Mouse (Mus musculus) liver, embryonic 15.5 days (tissue): Measurements from ENCODE around the gene Fbxl14. TPM values are rescaled to one million over a fixed set of nuclear protein-coding genes. Genes with fewer than 3 reads are reported as not detected.

Experiments used
- ATAC-seq: fragments of 200-750 bp; cut with Nextera tagmentation; 2 replicates; pipeline ENCODE4 v1.8.0; 2017; ENCODE audit warnings: moderate number of reproducible peaks, mild to moderate bottlenecking, moderate library complexity; ENCODE audit not compliant: insufficient read depth
- H3K27ac ChIP-seq: fragments of 300-500 bp; sonication (generic); replicated peaks from 2 replicates; pipeline ENCODE4 v1.5.1; 2015; ENCODE audit warnings: mild to moderate bottlenecking, inconsistent platforms
- H3K27me3 ChIP-seq: fragments of 300-500 bp; sonication (generic); 2 replicates; pipeline ENCODE4 v1.6.1; 2015; ENCODE audit warnings: mild to moderate bottlenecking, inconsistent platforms
- H3K36me3 ChIP-seq: fragments of 300-500 bp; sonication (generic); replicated peaks from 2 replicates; pipeline ENCODE4 v1.6.1; 2015; ENCODE audit warnings: moderate library complexity, mild to moderate bottlenecking, inconsistent platforms
- H3K4me1 ChIP-seq: fragments of 300-500 bp; sonication (generic); replicated peaks from 2 replicates; pipeline ENCODE4 v1.6.1; 2015; ENCODE audit warnings: inconsistent platforms
- H3K4me2 ChIP-seq: fragments of 300-500 bp; sonication (generic); 2 replicates; pipeline ENCODE4 v1.6.1; 2015; ENCODE audit warnings: moderate library complexity, mild to moderate bottlenecking, inconsistent platforms
- H3K4me3 ChIP-seq: fragments of 300-500 bp; sonication (generic); replicated peaks from 2 replicates; pipeline ENCODE4 v1.5.1; 2015; ENCODE audit warnings: mild to moderate bottlenecking, inconsistent platforms
- H3K9ac ChIP-seq: fragments of 300-500 bp; sonication (generic); 2 replicates; pipeline ENCODE4 v1.6.1; 2015; ENCODE audit warnings: moderate library complexity, mild to moderate bottlenecking, inconsistent platforms
- H3K9me3 ChIP-seq: fragments of 300-500 bp; sonication (generic); replicated peaks from 2 replicates; pipeline ENCODE4 v1.6.1; 2016; ENCODE audit warnings: inconsistent platforms
- WGBS: fragments of 180-500 bp; shearing (Covaris S2); methylation state at CpG from one replicate; pipeline ENCODE4 v1.1.7; 2015; ENCODE audit warnings: mixed read lengths; ENCODE audit not compliant: insufficient replicate concordance; 5-methylcytosine and 5-hydroxymethylcytosine counted together
- polyA plus RNA-seq: library from polyadenylated mRNA; unstranded; fragments of >200 nt; fragmentation: Nextera tagmentation; extraction: Ambion mirVana; gene quantifications from 2 replicates; pipeline ENCODE4 v1.2.1, GENCODE M21; 2015

The Fbxl14 gene
- polyA plus RNA-seq, 1 experiment from 2014 or later: 2.1 TPM

GRCm38 (mm10) chr6:119449060-119449499 is 30.4 kb upstream of the Fbxl14 start:
- no peak for ATAC-seq

GRCm38 (mm10) chr6:119450965-119451943 is 28.2 kb upstream of the Fbxl14 start:
- 0 out of 2 replicates have a peak overlapping the region, but pooled peaks have one; percentile 8 for H3K4me3 ChIP-seq
- H3K4me2 ChIP-seq: peak overlapping the region; percentile 24; the same call in 1 of the 2 replicates
- H3K27me3 ChIP-seq: peaks cover 76% of the 10 kb centered on the region
- 9% methylated on average over 14 of the region's 14 CpGs for WGBS
- no peak overlapping the region for H3K27ac ChIP-seq
- no peaks in the 10 kb centered on the region for H3K9me3 ChIP-seq
- no peak overlapping the region for H3K9ac ChIP-seq
- no peaks in the 10 kb centered on the region for H3K36me3 ChIP-seq
- H3K4me1 ChIP-seq: peaks cover 3% of the 10 kb centered on the region
- no peak for ATAC-seq

More at GRCm38 (mm10) chr6:119449060-119449499, 30.4 kb upstream of the Fbxl14 start:
- H3K9me3 ChIP-seq: no peaks in the 10 kb centered on the region
- peak overlapping the region; percentile 13; the same call in 1 of the 2 replicates for H3K4me3 ChIP-seq
- 5% methylated on average over 23 of the region's 23 CpGs for WGBS
- no peak overlapping the region for H3K9ac ChIP-seq
- H3K36me3 ChIP-seq: no peaks in the 10 kb centered on the region
- H3K27me3 ChIP-seq: peaks cover 88% of the 10 kb centered on the region
- H3K27ac ChIP-seq: no peak overlapping the region
- peaks cover 3% of the 10 kb centered on the region for H3K4me1 ChIP-seq
- peak overlapping the region; percentile 59 for H3K4me2 ChIP-seq

DNA sequence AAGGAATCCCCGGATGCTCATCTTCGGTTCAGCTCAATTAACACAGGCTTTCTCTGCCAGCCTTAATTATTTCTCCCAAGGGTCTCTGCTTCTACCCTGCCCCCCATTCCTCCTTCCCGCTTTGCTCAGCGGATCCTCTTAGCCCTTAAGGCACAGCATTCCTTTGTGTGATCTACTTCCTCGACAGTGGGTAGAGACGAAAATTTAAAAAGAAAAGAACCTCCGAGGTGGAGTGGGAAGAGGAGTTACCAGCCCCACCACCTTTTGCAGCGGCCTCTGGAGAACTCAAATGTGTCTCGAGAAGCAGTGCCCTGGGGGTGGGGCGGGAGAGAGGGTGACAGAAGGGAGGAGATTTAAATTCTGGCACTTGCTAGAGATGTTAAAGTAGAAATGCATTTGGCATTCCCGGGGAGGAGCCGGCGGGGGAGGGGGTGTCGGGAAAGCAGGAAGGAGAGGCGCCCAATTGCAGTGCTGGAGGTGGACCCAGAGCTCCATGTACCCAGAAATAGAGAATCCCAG is 27.4 kb upstream of the Fbxl14 start:
- Histone ChIP-seq H3K4me3 (0 out of 2 replicates have a peak overlapping the region, but pooled peaks have one; percentile 8), H3K9ac (no peak overlapping the region), H3K27ac (no peak overlapping the region), H3K9me3 (no peaks in the 10 kb centered on the region), H3K36me3 (no peaks in the 10 kb centered on the region), H3K4me1 (peaks cover 3% of the 10 kb centered on the region), H3K4me2 (peak overlapping the region; percentile 24), H3K27me3 (peaks cover 69% of the 10 kb centered on the region)
- ATAC-seq: no peak
- WGBS: 3% methylated on average over 15 of the region's 15 CpGs

GRCm38 (mm10) chr6:119458166-119458565 is 21.3 kb upstream of the Fbxl14 start:
- Histone ChIP-seq H3K27ac (no peak overlapping the region), H3K9ac (no peak overlapping the region), H3K27me3 (peaks cover 10% of the 10 kb centered on the region), H3K9me3 (no peaks in the 10 kb centered on the region), H3K4me3 (no peak overlapping the region), H3K4me2 (no peak overlapping the region), H3K36me3 (no peaks in the 10 kb centered on the region), H3K4me1 (no peaks in the 10 kb centered on the region)
- no peak for ATAC-seq
- 56% methylated on average over 8 of the region's 8 CpGs for WGBS

- Histone ChIP-seq H3K9me3 (no peaks in the 10 kb centered on the region), H3K36me3 (no peaks in the 10 kb centered on the region), H3K27ac (no peak overlapping the region), H3K4me1 (no peaks in the 10 kb centered on the region), H3K27me3 (peaks cover 5% of the 10 kb centered on the region; the same call in 1 of the 2 replicates), H3K4me3 (no peak overlapping the region), H3K9ac (no peak overlapping the region), H3K4me2 (no peak overlapping the region)
- ATAC-seq: no peak
- WGBS: 52% methylated on average over 4 of the region's 4 CpGs
Measured at GRCm38 (mm10) chr6:119459041-119459440, 20.4 kb upstream of the Fbxl14 start.

- H3K36me3 ChIP-seq: no peaks in the 10 kb centered on the region
- H3K27me3 ChIP-seq: no peaks in the 10 kb centered on the region
- H3K4me1 ChIP-seq: no peaks in the 10 kb centered on the region
- no peak for ATAC-seq
- H3K4me2 ChIP-seq: no peak overlapping the region
- H3K9ac ChIP-seq: no peak overlapping the region
- no peak overlapping the region for H3K4me3 ChIP-seq
- H3K27ac ChIP-seq: no peak overlapping the region
- 65% methylated on average over 5 of the region's 5 CpGs for WGBS
- H3K9me3 ChIP-seq: no peaks in the 10 kb centered on the region
Measured at GRCm38 (mm10) chr6:119460391-119460790, 19.1 kb upstream of the Fbxl14 start.

DNA sequence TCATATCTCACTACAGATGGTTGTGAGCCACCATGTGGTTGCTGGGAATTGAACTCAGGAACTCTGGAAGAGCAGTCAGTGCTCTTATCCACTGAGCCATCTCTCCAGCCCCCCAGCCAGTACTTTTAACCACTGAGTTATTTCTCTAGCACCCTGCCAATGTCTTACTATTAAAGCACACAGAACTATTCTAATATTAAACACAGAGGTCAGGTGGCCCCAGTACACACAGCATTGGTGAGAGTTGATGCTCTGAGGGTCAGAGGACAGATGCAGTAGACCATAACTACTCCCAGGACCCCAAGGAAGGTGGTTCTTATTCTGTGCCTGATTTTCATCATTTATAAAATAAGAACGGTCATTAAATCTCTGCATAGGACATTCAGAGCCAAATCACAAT is 13.3 kb upstream of the Fbxl14 start:
- H3K9me3 ChIP-seq: no peaks in the 10 kb centered on the region
- WGBS: 75% methylated on average over 1 of the region's 1 CpGs
- no peak for ATAC-seq
- peaks cover 6% of the 10 kb centered on the region; the same call in 1 of the 2 replicates for H3K4me1 ChIP-seq
- no peak overlapping the region for H3K4me3 ChIP-seq
- no peak overlapping the region for H3K4me2 ChIP-seq
- H3K36me3 ChIP-seq: no peaks in the 10 kb centered on the region
- no peak overlapping the region for H3K27ac ChIP-seq
- H3K27me3 ChIP-seq: 0 out of 2 replicates have a peak, but pooled peaks cover 2% of the 10 kb centered on the region
- no peak overlapping the region for H3K9ac ChIP-seq

DNA sequence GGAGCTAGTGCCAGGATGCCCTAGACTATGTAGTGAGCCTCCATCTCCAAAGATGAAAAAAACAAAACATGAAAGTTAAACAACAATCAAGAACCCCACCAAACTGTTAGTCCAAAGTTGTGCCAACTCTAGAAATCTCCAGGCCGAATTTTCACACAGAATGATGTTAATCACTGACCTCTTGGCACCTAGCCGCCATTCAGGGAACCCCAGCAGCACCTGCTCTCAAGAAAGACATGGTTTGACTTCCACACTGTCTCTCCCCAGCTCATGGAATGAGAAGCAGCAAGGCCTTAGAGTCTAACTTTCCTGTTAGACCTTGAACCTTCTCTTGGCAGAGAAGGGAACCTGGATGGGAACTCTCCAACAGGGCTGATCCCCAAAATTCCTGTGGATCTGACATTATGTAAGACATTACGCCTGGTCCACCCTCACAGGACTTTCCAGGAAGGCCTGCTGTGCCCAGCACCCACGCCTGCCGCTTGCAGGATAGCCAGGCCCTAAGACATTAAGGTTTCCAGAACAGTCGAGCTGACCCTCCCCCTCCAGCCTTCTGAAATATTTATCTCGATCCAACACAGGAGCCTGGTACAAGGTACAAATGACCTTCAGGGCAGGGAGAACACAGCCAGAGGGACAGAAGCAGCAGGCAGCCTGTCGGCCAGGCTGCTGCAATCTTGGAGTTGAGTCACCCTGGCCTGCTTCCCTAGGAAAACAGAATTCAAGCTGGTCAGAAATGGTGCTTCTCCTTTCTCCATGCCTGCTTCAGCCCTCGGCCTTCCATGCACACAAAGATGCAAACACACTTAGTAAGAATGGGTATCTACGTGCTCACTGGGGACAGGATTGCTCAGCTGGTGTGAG is 12.3 kb upstream of the Fbxl14 start:
- 0 out of 2 replicates have a peak, but pooled peaks have one; percentile 15 for ATAC-seq
- H3K36me3 ChIP-seq: no peaks in the 10 kb centered on the region
- H3K9me3 ChIP-seq: no peaks in the 10 kb centered on the region
- no peak overlapping the region for H3K27ac ChIP-seq
- WGBS: 38% methylated on average over 10 of the region's 10 CpGs
- H3K4me2 ChIP-seq: no peak overlapping the region
- H3K27me3 ChIP-seq: 0 out of 2 replicates have a peak, but pooled peaks cover 5% of the 10 kb centered on the region
- H3K4me3 ChIP-seq: no peak overlapping the region
- no peak overlapping the region for H3K9ac ChIP-seq
- H3K4me1 ChIP-seq: peaks cover 8% of the 10 kb centered on the region; the same call in 1 of the 2 replicates

- Histone ChIP-seq H3K27me3 (0 out of 2 replicates have a peak, but pooled peaks cover 5% of the 10 kb centered on the region), H3K27ac (no peak overlapping the region), H3K36me3 (no peaks in the 10 kb centered on the region), H3K4me2 (no peak overlapping the region), H3K9ac (no peak overlapping the region), H3K4me3 (no peak overlapping the region), H3K9me3 (no peaks in the 10 kb centered on the region), H3K4me1 (peaks cover 13% of the 10 kb centered on the region; the same call in 1 of the 2 replicates)
- no peak for ATAC-seq
- 43% methylated on average over 2 of the region's 2 CpGs for WGBS
Measured at GRCm38 (mm10) chr6:119467785-119468059, 11.7 kb upstream of the Fbxl14 start.

- WGBS: 60% methylated on average over 3 of the region's 3 CpGs
- H3K4me3 ChIP-seq: no peak overlapping the region
- no peaks in the 10 kb centered on the region for H3K36me3 ChIP-seq
- no peak overlapping the region for H3K27ac ChIP-seq
- H3K4me2 ChIP-seq: no peak overlapping the region
- 0 out of 2 replicates have a peak, but pooled peaks cover 5% of the 10 kb centered on the region for H3K27me3 ChIP-seq
- H3K9me3 ChIP-seq: no peaks in the 10 kb centered on the region
- peaks cover 26% of the 10 kb centered on the region for H3K4me1 ChIP-seq
- no peak overlapping the region for H3K9ac ChIP-seq
- ATAC-seq: no peak
Measured at GRCm38 (mm10) chr6:119470777-119471176, 8.7 kb upstream of the Fbxl14 start.
